Mouse (Mus musculus) c-Kit-negative CD71-positive TER-119-positive erythroid progenitor cells, embryonic 14.5 days (primary cell): ENCODE measurements at regions not wholly inside any gene's neighbourhood (a gene's known extent, or its start where the extent isn't known, plus 50 kb on each side); places are given as distances from the start of the nearest gene placed in this dataset.

Experiments
- DNase-seq: peaks from one replicate; pipeline ENCODE4 v3.0.0-alpha.2; 2013; ENCODE audit warnings: low read depth, low spot score

- no peak for DNase-seq
Observed at GRCm38 (mm10) chr14:25272366-25273156, 186.4 kb upstream of the Zmiz1 start.

- DNase-seq: no peak
Observed at GRCm38 (mm10) chr14:25279751-25280150, 179.2 kb upstream of the Zmiz1 start.

GRCm38 (mm10) chr14:25292557-25292956, 166.4 kb upstream of the Zmiz1 start:
- no peak for DNase-seq

GRCm38 (mm10) chr14:25294226-25294625, 164.8 kb upstream of the Zmiz1 start:
- DNase-seq: no peak

- DNase-seq: no peak
Observed at GRCm38 (mm10) chr14:25295688-25296350, 163.2 kb upstream of the Zmiz1 start.

- no peak for DNase-seq
Observed at GRCm38 (mm10) chr14:25299673-25300190, 159.3 kb upstream of the Zmiz1 start.

- no peak for DNase-seq
Observed at GRCm38 (mm10) chr14:25301336-25302031, 157.5 kb upstream of the Zmiz1 start.

- DNase-seq: no peak
Observed at GRCm38 (mm10) chr14:25304391-25304851, 154.6 kb upstream of the Zmiz1 start.

GRCm38 (mm10) chr14:25306166-25306565, 152.8 kb upstream of the Zmiz1 start:
- DNase-seq: no peak

GRCm38 (mm10) chr14:25306961-25307654, 151.9 kb upstream of the Zmiz1 start:
- no peak for DNase-seq

GRCm38 (mm10) chr14:25308051-25308450, 150.9 kb upstream of the Zmiz1 start:
- DNase-seq: no peak

GRCm38 (mm10) chr14:25310671-25311151, 148.3 kb upstream of the Zmiz1 start:
- no peak for DNase-seq

- DNase-seq: no peak
Observed at GRCm38 (mm10) chr14:25311475-25311874, 147.5 kb upstream of the Zmiz1 start.

GRCm38 (mm10) chr14:25312135-25312534, 146.8 kb upstream of the Zmiz1 start:
- no peak for DNase-seq

- DNase-seq: no peak
Observed at GRCm38 (mm10) chr14:25312814-25313426, 146.1 kb upstream of the Zmiz1 start.

- no peak for DNase-seq
Observed at GRCm38 (mm10) chr14:25313693-25314240, 145.2 kb upstream of the Zmiz1 start.

- DNase-seq: no peak
Observed at GRCm38 (mm10) chr14:25316491-25316890, 142.5 kb upstream of the Zmiz1 start.

GRCm38 (mm10) chr14:25317680-25318471, 141.1 kb upstream of the Zmiz1 start:
- DNase-seq: no peak

GRCm38 (mm10) chr14:25318909-25319308, 140.1 kb upstream of the Zmiz1 start:
- DNase-seq: no peak

GRCm38 (mm10) chr14:25320141-25320540, 138.8 kb upstream of the Zmiz1 start:
- no peak for DNase-seq
